Mouse (Mus musculus) kidney, postnatal 25 days (tissue): ENCODE results near the gene Klf1.
"Not testable (repeated sequence)": the region's sequence is repeated elsewhere in the genome, so short reads cannot be mapped to it uniquely, and the experiment has no call there.

ENCODE experiments used
- DNase-seq, 2 experiments: peaks; one replicate each; pipeline ENCODE4 v3.0.0; 2021; ENCODE audit warnings: mixed read lengths in 2 of 2

Klf1 gene

GRCm38 (mm10) chr8:84907979-84908378 lies 6.3 kb downstream of the Klf1 start:
- not testable (repeated sequence) for DNase-seq

DNA sequence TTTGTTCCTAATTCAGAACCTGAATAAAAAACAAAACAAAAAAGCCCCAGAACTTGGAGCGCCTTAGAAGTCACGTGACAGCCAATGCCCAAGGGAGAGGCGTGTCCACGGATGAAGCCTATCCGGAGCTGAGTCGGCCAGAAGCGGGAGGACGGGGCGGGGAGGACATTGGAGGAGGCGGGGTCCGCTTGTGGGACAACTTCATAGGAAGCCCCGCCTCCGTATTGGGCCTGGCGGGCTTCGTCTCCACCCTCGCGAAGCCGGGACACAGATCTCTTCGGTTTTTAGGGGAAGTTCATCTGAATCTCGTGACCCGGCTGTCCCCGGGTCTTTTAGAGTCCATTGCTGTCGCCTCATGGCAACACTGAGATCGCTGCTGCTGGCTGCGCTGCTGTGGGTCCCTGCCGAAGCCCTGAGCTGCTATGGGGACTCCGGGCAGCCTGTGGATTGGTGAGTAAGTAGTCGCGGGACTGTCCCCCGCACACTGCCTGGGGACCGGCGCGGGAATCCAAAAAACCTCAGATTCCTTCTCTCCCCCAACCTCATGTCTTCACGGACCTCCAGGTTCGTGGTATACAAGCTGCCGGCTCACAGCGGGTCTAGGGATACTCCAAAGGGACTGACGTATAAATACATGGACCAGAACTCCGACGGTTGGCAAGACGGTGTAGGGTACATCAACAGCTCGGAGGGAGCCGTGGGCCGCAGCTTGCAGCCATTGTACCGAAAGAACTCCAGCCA lies 6.9 kb downstream of the Klf1 start, which contains the start of gene Dnase2a:
Gene Dnase2a, plus strand, starts transcription at position 140 of the 741 bp plus-strand sequence.
- peak; percentile 99 for DNase-seq

- DNase-seq, result no peak
These were observed 7.5 kb downstream of the Klf1 start for GRCm38 (mm10) chr8:84909162-84909767.

GRCm38 (mm10) chr8:84909949-84910348 lies 8.2 kb downstream of the Klf1 start:
- no peak for DNase-seq

- no peak for DNase-seq
These were observed 8.8 kb downstream of the Klf1 start for GRCm38 (mm10) chr8:84910551-84910950.

DNA sequence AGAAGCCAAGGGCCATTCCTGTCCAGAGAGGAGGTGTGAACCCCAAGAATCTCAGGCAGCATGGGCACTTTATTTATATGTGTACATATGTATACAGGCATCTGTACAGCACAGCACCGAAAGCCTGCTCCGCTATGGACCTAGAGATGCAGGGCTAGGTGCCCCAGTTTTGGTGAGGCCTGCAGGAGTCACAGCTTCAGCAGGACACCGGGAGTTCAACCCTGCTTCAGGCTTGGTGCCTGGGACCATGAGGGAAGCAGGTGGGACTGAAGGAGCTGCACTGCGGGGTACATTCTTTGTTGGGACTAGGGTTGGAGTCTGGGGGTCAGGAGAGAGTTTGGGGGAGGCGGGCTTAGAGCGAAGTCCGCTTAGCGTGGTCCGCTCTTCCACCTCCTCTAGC lies 10.1 kb downstream of the Klf1 start:
- DNase-seq, result no peak

DNA sequence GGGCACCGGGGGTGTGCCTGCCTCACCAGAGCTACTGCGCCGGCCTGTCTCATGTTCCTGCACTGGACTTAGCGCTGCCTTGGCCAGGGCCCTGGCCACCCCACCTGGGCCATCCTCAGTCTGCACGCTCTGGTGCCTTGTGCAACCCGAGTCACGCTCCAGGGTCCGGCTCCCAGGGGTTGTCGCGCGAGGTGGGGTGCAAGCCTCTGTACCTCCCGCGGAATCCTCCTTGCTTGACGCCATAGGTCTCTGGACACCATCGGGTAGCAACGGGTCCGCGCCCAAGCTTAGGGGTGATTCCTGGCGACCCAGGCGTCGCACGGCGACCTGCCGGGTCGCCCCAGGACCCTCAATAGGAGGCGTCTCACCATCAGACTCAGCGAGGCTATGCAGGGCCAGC lies 10.7 kb downstream of the Klf1 start:
- no peak for DNase-seq

DNA sequence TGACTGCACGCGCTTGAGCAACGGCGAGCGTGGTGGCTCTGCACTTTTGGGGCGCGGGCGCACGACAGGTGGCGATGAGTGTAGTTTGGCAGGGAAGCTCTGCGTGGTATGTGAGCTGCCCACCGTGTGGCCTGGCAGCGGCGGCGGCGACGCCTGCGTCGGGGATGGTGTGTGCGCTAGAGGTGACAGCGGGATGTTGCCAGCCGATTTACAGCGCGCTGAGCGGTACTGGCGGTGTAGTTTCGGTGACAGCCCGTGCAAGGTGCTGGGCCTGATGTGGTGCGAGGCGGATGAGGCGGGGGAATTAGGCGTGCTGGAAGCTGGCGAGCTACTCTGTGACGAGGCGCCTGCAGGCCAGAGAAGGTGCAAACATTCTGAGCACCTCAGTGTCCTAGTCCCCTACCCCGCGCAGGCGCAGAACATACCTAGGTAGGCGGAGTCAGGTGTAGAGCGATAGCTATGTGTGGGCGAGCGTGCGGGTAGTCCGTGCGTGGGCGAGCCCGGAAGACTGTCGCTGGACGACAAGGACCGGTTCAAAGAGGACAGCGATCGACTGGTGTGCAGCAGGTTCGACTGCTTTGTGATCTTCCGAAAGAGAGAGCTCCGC lies 11.3 kb downstream of the Klf1 start:
- peak; percentile 83 to 91 for DNase-seq

DNA sequence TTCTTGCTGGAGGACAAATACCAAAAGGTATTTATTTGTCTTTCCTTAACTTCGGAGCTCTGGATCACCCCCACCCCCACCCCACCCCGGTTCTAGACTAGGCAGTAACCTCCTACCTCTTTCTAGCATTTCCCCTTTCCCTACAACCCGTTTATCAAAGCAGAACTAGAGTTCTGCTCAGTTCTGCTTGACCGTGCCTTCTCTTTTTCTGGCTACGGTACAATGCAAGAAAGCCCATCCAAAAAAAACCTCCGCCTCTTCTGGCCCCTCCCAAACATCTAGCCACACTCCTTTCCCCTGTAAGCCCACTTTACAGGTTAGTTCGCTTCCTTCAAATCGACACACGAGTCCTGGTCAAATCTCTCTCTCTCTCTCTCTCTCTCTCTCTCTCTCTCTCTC lies 11.8 kb downstream of the Klf1 start:
- DNase-seq, result no peak

DNA sequence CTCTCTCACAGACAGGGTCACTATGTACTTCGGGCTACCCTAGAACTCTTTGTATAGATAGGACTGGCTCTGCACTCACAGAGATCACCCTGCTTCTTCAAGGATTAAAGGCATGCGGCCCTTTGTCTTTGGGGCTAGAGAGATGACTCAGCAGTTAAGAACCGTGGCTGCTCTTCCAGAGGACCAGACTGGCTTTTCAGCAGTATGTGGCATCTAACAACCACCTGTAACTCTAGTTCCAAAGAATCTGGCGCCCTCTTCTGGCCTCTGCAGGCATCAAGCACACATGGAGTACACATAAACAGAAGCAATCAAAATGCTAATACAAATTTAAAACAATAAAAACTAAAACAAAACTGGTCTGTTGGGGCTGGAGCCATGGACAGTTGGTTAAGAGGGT lies 12.2 kb downstream of the Klf1 start:
- DNase-seq, result peak in 1 of 2 experiments; percentile 52

- no peak for DNase-seq
These were observed 13.5 kb downstream of the Klf1 start for GRCm38 (mm10) chr8:84915269-84915668.

DNA sequence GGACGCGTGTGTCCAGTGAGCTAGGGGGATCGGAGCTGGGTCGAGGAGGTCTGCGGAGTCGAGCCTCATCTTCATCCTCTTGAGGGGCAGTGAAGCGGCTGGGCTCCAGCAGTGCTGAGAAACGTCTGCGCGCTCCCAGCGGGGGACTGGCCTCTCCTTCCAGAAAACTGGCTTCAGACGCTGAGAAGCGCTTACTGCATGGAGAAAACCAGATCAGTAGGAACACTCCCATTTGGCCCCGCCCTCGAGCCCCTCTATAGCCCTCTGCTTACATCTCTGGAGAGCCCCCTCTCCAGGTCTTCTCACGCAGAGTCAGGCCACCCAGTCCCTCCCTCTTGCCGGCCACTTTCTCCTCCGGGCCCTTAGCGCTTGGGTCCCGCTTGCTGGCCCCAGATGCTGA lies 16.1 kb downstream of the Klf1 start:
- no peak for DNase-seq

GRCm38 (mm10) chr8:84918646-84919045 lies 16.9 kb downstream of the Klf1 start:
- DNase-seq, result no peak

- DNase-seq, result no peak
These were observed 19.9 kb downstream of the Klf1 start for GRCm38 (mm10) chr8:84921596-84921995.

GRCm38 (mm10) chr8:84925557-84925956 lies 23.8 kb downstream of the Klf1 start:
- no peak for DNase-seq

GRCm38 (mm10) chr8:84927513-84927912 lies 25.8 kb downstream of the Klf1 start:
- DNase-seq, result no peak

GRCm38 (mm10) chr8:84928456-84929306 lies 27.0 kb downstream of the Klf1 start:
- peak; percentile 78 to 79 for DNase-seq

DNA sequence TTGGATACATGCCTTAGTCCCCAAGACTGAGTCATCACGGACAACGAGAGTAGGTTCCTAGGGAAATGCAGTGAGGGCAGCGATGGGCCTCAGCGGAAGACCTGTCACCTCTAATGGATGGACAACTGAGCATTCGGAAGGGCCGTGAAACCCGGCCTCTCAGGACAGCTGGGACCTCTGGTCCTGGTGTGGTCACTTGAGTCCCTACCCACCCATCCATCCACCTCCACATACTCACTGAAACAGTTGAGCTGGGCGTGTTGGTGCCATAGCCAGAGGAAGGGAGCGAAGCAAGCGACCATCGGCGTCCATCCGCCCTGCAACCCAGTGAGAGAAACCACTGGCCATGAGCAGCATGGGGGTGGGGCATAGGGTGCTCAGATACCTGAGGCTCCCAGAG lies 28.9 kb downstream of the Klf1 start:
- DNase-seq, result no peak

GRCm38 (mm10) chr8:84933767-84934559 lies 32.2 kb downstream of the Klf1 start:
- no peak for DNase-seq

GRCm38 (mm10) chr8:84934860-84935259 lies 33.1 kb downstream of the Klf1 start:
- DNase-seq, result no peak

GRCm38 (mm10) chr8:84935489-84935888 lies 33.8 kb downstream of the Klf1 start:
- no peak for DNase-seq
